Mouse (Mus musculus) heart, postnatal 4 days (tissue): Measurements from ENCODE around the gene Fnip1. TPM values are rescaled to one million over a fixed set of nuclear protein-coding genes. Genes with fewer than 3 reads are reported as not detected.
A peak's percentile ranks its signal among the peaks of the same experiment; 100 is the strongest.

Source experiments
- DNase-seq: peaks from one replicate; pipeline ENCODE4 v3.0.0; 2021
- total RNA-seq, 2 experiments: library from RNA; stranded (reverse); gene quantifications; 2 replicates each; pipeline ENCODE4 v1.2.3; 2021

Gene Fnip1
- total RNA-seq, 2 experiments from 2014 or later: 26.1 to 26.3 TPM

- no peak for DNase-seq
These were observed 26.7 kb downstream of the Fnip1 start for GRCm38 (mm10) chr11:54464557-54465244.

GRCm38 (mm10) chr11:54472231-54472630 is 34.2 kb downstream of the Fnip1 start:
- no peak for DNase-seq

GRCm38 (mm10) chr11:54478414-54478813 is 40.4 kb downstream of the Fnip1 start:
- DNase-seq: no peak

DNA sequence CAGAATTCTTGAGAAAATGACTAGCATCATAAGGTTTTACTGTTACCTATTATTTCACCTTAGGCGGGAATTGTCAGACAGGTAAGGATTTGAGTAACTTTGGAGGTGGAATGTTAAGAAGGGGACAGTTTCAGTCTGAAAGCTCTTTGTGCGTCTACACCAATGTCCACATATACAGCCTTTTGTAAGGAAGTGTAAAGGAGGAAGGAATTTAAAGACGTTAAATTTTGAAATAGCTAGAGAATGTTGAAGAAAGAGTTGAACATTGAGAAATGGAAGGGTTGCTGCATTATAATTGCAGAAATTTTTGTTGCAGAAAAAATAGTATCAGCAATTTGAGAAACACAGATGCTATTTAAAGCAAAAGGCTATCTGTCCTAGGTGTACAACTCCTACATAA is 48.0 kb downstream of the Fnip1 start:
- DNase-seq: no peak

DNA sequence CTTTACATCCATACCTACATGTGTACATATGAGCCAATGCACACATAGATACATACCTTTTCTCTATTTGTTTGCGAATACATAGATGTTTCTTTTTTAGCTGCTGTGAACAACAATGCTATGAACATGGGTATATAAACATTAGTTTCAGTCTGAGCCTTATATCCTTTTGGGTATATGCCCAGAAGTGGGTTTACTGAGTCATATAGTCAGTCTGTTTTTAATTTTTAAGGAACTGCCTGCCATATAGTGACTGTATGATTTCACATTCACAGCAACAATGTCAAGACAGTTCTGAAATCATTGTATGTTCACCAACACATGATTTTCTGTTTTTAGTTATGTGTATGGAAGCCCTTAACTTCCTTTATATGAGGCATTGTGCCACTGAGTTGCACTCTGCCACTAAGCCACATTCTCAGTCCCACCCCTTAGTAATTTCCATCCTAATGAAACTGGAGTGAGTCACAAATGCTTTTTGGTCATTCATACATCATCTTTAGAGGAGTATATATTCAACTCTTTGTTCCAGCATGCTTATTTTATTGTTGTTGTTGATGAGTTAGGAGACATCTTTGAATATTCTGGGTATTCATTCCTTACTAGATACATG is 54.1 kb downstream of the Fnip1 start:
- no peak for DNase-seq

DNA sequence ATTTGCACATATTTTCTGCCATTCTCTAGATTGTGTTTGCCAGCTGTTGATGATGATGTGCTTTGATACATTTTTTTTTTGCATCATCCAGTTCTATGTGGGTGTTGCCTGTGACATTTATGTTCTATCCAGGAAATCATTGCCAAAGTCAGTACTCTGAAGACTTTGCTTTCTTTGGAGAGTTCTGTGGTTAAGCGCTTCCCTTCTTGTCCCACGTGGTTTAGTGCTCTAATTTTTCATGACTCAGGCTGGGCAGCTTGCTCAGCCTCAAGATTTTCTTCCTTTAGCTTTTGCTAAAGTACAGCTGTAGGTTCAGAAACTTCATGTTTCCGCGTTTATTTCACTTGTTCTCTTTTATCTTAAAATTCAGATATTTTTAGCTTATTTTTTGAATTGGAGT is 54.6 kb downstream of the Fnip1 start:
- no peak for DNase-seq

- no peak for DNase-seq
These were observed 61.8 kb downstream of the Fnip1 start for GRCm38 (mm10) chr11:54499838-54500237.

GRCm38 (mm10) chr11:54502546-54503245 is 64.7 kb downstream of the Fnip1 start:
- DNase-seq: no peak

GRCm38 (mm10) chr11:54513584-54513983 is 75.6 kb downstream of the Fnip1 start:
- no peak for DNase-seq

DNA sequence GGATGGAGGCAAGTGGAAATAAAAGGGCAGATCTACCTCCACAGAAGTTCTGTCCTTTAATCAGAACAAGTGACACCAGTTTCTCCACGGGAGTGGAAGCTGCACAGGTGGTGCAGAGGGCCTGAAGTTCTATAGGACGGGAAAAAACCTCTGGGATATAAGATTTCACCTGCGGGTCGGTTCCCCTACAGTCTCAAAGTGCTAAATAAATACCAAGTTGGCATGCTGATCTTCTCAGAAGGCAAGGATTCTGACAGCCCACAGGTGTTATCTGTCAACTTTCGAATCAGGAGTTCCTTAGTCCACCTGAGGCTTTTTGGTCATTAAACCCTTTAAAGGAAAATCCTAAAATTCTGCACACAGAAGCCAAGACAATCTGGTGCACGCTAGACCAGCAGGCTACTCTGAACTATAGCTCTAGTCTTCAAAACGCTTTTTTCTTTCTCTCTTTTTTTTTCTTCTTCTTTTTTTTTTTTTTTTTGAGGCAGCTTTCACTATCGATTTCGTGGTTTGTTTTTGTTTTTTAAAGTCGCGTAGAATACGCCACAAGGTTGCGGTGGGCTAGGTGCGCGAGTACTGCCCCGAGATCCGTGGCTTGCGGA is 84.0 kb downstream of the Fnip1 start:
- no peak for DNase-seq

- peak; percentile 99 for DNase-seq
These were observed 84.8 kb downstream of the Fnip1 start, which contains the start of gene Rapgef6 for GRCm38 (mm10) chr11:54522529-54523430. Rapgef6 (plus strand) TSS chr11:54522847.

DNA sequence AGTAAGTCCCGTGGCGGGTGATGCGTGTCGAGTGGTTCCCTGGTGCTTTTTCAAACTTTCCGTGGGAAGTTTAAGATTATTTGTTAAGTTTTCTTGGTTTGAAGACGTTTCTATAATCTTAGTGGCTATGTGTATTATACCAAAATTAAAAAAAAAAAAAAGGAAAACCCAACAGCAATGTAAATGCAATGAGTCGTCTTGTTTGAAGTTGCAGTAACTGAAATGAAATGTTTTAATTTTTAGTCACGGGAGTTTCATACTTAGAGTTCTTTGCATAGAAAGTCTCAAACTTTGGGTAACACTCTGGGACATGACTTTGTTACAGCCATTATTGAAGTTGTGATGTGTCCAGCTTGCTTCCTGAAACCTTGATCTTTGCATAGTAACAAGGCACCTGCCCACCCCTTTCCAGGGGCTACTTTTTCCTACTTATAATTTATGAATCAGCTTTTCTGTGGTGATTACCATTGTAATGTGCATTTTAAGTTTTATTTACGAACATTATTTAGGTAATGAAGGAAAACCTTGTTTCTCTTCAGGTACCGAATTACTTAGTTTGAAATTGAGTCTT is 85.5 kb downstream of the Fnip1 start:
- DNase-seq: no peak

DNA sequence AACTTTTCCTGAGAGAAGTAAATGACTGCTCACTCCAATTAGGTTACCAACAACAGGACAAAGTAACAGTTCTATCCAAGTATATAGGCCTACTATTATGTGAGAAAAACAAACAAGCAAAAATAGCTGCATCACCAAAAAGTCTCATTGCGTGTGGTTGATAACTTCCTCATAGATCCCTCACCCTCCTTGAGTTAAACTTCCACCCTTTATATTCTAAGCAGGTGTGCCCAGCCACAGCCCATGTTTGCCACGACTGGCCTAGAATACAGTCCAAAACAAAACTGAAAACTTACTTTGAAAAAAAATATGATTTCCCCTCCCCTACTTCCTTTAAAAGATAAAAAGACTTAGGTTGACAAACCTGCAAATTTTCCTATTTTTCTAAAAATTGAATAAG is 90.0 kb downstream of the Fnip1 start:
- no peak for DNase-seq

GRCm38 (mm10) chr11:54530391-54530790 is 92.4 kb downstream of the Fnip1 start:
- peak; percentile 79 for DNase-seq

GRCm38 (mm10) chr11:54530916-54531315 is 92.9 kb downstream of the Fnip1 start:
- DNase-seq: no peak

DNA sequence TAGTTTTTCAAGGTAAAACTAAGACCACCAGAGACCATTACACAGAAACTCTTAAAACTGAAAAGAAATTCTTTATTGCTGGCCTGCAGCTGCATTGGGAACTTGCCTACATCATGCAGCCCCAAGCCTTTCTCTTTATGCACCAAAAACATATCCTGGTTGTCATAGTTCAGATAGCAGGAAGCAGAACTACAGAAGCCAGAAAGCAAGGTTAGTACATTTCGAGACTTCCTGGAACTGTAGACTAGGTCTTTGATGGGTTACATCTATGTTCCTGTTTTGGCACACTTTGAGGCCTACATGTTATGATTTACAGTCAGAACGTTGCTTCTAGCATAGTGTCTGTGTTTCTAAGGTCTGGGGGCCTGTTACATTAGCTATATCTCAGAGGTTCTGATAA is 95.8 kb downstream of the Fnip1 start:
- no peak for DNase-seq

DNA sequence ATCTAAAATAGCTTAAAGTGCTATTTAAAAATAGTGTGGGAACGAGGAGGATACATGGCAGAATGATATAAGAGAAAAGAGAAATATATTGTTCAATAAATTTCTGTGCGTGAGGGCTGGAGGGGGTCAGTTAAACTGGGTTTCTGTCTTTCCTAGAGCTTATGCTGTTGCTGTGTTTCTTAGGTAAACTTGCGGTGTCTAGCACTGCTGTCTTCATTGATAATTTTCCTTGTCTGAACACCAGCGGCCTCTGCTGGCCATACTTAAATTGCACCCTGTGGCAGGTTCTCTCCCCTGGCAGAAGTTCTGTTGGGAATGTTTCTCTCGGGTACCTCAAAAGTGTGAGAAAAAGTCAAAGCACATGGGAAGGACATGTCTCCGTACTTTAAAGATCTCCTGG is 96.9 kb downstream of the Fnip1 start:
- DNase-seq: peak; percentile 84

- no peak for DNase-seq
These were observed 101.0 kb downstream of the Fnip1 start for GRCm38 (mm10) chr11:54539031-54539430.

- DNase-seq: no peak
These were observed 101.5 kb downstream of the Fnip1 start for GRCm38 (mm10) chr11:54539486-54539885.

DNA sequence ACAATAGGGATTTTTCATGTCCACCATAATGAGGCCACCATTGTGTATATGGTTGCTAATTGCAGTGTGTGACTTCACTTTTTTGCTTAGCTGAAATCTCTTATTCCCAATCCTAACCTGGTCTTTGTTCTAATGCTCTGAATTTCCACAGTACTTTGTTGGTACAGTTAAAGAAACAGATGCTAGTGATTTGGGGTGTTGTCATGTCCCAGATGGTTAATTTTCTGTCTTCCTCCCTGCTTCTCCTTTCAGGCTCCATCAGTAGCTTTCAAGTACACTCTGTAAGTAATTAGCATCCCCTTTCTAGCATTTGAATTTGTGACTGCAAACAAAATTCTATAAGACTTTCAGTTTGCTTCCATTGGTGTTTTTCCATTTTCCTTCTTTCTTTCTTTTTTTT is 102.3 kb downstream of the Fnip1 start:
- no peak for DNase-seq

DNA sequence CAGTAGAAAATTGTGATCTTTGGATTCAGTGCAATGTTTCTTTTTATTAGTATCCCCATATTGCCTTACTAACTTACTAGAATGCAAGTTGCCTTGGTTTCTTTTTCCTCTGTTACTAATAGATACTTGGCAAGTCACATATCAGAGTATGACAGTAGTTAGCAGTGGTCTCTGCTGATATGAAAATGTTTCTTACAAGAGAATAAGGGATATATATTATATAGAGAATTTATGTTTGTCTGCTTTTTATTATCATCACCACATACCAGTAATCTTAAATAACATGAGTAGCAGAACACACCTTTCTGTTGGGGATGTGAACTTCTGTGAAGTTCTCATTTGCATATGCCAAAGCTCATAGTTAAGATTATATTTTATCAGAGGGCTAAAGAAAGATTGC is 104.4 kb downstream of the Fnip1 start:
- DNase-seq: no peak

DNA sequence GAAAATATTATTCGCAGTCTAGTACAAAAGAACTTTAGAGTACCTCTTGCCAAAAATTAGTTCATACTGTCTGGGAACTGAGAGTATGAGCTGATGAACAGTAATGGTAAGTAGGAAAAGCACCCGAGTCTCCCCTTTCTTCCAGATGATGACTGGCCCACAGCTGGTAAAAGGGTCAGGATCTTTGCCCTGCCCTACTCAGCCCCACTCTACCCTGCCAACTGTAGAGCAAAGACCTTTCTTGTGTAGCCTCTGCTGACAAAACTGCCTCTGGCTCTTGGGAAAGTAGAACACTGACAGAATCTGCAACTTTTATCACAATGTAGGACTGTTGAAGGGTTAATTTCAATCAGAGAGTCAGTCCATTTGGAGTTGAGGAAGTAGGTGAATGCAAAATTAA is 117.0 kb downstream of the Fnip1 start:
- no peak for DNase-seq
